Mouse (Mus musculus) gastrocnemius, adult 18-20 months (tissue): ENCODE results near the gene Ier3. TPM values are rescaled to one million over a fixed set of nuclear protein-coding genes. Genes with fewer than 3 reads are reported as not detected.

ENCODE experiments used
- DNase-seq: peaks from one replicate; pipeline ENCODE4 v3.0.0; 2021; ENCODE audit warnings: low spot score
- total RNA-seq, 2 experiments: library from RNA; stranded (reverse); gene quantifications; 2 replicates each; pipeline ENCODE4 v1.2.3; 2021

The Ier3 gene
- total RNA-seq, 2 experiments from 2014 or later, result 7.1 to 8.0 TPM

DNA sequence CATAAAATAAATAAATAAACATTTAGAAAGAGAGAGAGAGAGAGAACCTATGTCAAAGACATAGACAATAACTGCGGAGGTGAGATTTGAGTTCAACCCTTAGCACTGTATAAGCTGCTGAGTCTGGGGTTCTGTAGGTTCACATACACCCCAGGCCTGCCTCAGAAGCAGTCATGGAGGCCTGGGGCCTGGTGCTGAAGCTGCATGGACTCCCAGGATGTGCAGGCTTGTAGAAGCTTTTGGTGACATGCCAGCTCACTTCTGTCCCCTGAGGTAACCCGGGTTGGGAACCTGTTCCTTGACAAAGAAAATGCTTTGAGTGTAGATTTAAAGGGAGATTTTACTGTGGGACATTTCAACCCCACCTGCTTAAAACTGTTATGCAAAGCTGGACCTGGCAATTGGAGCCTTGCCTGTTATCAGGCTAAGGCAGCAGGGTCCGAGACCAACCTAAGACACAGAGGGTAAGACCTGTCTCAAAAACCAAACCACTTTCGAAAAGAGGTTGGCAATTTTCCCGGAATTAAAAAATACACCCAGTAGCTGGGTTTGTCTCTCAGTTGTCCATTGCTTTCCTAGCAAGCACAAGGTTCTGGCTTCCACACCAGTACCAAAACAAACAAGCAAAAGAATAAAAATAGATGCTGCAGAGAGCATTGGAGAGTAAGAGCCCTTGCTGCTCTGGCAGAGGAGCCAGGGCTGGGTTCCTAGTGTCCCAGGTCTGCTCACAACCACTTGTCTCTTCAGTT is 10.4 kb upstream of the Ier3 start:
- no peak for DNase-seq

DNA sequence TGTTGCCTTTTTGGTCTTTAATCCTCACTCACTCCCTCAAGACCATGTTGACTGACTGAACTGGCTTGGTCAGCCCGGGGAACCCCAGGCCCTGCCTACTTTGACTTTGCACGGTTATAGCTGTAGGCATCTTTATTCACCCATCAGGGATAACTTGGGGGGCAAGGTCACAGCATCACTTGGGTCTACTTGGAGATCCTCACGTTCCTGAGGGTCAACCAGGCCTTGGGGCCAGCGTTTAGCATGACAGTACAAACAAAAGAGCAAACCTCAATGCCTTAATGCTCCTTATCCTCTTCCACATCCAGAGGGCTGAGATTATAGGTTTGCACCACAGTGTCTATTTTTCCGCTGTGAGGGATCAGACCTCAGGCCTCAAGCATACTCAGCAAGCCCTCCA is 9.2 kb upstream of the Ier3 start:
- DNase-seq, result no peak

DNA sequence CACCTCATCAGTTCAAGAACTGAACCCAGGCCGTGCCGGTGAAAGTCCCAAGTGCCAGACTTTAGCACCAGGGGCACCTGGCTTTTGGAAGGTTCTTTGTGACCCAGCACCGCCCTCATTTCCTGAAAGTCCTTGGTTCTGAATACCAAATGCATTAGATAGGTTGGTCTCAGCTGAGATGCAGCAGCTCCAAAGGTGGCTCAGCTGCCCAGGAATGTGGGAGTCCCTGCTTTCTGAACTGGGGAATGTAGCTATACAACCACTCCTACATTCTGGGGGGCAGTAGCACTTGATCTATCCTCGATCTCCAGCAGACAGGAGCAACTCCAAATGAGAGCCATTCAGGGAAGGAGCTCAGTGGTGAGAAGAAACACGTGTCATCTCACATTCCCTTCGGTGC is 8.7 kb upstream of the Ier3 start:
- DNase-seq, result no peak

DNA sequence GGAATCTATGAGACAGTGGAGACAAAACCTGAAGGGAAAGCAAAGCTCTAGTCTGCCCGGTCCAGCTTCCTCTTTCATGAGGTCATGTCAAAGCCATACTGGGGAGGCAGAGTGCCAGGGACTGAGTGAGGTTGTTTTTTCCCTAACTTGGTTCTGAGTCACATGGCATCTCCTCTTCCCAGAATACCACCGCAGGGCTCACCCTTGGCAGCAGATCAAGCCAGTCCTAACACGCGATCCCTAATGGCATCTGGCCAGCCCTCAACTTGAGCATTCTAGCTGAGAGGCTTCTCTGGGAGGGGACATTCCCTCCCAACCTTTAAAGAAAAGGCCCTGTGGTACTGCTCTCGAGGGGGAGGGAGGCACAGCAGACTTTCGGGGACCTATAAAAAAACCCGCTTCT is 8.2 kb upstream of the Ier3 start:
- peak; percentile 97 for DNase-seq

DNA sequence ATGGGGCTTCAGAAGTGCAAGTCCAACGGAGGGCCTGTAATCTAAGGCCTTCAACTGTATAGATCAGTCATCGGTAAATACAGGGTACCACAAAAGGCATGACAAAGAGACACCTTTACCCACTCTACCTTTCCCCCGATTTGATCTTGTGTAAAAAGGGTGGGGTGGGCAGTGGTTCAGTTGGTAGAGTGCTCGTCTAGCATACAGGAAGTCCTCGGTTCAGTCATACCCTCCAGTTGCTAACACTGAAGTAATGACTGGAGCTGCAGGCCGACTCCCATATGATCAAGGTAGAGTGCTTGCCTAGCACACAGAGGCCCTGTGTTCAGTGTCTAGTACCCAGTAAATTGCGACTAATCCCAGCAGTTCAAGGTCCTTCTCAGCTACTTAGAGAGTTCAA is 7.8 kb upstream of the Ier3 start:
- no peak for DNase-seq

DNA sequence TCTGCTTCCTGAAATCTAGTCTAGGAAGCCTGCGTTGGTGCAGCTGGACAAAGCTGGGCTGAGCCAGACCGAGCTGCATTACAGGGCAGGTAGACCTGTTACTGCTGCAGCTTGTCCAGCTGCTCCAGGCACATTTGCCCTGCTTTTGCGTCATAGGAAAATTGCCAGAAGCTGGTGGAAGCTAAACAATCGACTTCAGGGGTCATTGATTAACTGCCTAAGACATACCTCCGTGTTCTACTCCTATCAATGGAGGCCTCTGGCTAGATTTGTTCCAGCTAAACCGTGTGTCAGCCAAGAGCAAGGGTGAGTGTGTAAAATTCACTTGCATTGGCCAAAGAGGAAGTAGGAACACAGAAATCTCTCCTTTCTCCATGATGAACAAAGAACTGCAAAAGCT is 6.8 kb upstream of the Ier3 start:
- DNase-seq, result no peak

DNA sequence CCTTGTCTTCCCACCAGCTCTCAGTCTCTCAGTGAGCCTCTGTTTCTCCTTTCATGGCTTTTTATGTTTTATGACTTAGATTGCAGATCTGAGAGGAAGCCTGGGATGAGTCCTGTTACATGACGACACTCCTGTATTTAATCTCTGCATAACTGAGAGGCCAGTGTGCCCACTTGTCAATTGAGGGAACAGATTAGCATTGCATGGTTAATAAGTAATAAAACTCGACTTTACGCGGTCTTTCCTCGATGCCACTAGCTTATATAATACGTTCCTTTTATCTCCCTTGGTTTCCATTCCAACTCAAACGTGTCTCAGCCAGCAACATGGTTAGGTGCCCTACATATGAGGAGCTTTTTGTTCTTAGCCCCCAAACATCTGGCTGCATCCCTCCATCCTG is 5.6 kb upstream of the Ier3 start:
- DNase-seq, result no peak

DNA sequence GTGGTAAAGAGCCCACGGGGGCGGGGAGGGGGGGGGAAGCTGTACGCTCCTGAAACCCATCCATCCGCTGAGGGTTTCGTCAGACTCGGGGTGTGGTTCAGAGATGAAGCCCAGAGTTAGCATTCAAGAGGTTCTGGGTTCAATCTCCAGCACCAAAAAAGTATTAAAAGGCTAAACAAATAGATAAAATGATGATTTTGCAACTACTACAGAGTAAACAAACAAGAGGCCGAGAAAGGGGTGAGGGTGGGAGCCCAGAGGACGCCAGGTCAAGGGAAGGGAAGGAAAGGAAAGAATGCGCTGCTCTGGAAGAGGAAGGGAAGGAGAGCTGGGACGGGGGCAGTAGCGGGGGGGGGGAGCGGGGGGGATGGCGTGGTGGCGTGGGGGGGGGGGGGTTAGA is 4.8 kb upstream of the Ier3 start:
- no peak for DNase-seq

DNA sequence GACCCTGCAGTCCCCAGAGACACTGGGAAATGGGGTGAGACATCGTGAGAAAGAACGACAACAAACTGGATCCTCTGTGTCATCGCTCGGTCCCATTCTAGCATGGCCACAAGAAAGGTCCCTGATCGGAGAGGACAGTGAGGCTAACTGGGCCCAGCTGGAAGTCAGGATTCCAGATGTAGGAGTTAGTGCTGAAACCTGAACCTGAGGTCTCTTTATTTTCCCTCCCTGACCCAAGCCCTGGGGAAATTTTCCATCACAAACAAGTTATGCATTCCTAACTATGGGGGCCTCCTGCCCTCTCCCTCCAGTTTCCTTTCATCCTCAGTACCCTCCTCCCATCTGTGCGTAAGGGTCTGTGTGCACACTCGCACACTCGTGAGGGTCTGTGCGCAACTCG is 4.3 kb upstream of the Ier3 start:
- DNase-seq, result no peak

DNA sequence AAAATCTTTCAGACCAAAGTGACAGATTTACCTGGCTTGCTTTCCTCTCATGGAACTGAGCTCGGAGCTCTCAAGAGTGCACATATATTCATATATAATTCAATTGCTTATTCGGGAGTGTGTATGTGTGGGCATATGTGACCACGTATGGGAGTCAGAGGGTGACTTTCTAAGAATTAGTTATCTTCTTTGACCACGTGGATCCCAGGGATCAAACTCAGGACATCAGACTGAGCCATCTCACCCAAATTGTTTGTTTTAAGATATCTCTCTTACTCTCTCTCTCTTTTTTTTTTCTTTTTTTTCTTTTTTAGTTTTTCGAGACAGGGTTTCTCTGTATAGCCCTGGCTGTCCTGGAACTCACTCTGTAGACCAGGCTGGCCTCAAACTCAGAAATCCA is 1.4 kb upstream of the Ier3 start:
- DNase-seq, result no peak

DNA sequence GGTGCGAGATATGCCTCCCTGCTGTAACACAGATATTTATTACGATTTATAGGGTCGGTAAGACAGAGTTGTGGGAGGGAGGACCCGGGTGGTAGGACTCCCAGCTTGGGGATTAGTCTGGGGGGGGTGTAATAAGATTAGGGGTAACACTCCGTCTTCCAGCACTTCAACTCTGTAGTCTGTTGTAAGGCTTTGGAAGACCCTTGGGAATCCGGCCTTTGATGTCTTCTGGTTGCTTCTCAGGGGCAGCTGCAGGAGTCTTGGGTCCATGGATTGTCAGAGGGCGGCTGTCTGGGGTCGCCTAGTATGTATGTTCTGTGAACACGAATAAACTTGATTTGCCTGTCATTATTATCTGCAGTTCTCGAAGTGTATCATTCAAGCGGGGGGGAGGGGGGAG is 1.1 kb downstream of the Ier3 start:
- DNase-seq, result no peak

DNA sequence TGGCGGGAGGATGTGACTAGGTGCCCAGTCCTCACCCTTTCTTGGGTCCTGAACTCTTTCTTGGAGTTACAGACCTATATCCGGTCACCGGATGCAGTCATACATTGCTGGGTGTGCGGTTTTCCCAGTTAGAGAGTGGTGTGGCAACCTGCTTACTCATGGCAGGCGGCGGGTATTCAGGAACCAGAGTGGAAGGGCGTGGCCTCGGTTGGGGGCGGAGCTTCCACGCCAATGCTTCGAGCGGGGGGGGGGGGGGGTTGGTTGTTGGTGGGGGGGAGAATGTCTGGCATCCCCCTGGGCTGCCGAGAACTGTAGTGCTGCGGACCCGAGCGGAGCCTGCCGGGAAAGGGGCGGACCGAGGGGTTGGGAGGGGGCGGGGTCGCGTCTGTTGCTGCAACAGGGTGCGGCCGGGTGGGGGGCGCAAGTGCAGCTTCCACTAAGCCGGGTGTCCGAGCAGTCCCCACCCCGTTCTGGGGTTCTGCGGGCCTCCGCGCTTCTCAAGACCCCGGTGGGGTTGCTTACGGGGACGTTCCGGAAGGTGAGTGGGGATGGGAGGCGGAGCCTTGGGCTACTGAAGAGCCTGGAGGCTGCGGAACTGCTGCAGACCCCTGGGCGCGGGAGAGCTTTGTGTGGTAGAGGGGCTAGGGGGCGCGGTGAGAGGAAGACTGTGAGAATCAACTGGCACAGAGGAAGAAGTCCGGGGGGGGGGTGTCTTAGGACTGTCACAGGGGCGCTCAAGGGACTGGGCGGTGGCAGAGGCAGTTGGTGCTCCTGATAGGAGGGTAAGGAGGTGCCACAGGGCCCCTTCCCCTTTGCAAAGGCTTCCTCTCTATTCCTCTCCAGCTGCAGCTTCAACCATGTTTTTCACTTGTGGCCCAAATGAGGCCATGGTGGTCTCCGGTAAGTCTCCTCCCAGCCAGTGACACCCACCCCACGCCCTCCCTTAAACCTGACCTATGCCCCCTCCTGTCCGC is 1.8 kb downstream of the Ier3 start, which contains the start of gene Flot1:
Flot1 (plus strand) TSS at position 267 of the 974 bp plus-strand sequence.
- DNase-seq, result peak; percentile 91

DNA sequence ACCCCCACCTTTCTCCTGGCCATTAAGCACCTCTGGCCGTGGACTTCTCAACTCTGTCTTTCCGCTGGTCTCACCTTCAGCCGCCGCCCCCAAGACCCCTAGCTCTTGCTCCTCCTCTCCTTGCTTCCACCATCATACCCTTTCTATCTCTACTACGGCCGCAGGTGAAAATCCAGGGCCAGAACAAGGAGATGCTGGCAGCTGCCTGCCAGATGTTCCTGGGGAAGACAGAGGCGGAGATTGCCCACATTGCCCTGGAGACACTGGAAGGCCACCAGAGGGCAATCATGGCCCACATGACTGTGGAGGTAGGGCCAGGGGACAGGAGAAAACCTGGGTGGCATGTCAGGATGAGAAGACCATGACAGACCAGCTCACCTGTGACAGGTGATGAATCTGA is 2.9 kb downstream of the Ier3 start:
- no peak for DNase-seq

DNA sequence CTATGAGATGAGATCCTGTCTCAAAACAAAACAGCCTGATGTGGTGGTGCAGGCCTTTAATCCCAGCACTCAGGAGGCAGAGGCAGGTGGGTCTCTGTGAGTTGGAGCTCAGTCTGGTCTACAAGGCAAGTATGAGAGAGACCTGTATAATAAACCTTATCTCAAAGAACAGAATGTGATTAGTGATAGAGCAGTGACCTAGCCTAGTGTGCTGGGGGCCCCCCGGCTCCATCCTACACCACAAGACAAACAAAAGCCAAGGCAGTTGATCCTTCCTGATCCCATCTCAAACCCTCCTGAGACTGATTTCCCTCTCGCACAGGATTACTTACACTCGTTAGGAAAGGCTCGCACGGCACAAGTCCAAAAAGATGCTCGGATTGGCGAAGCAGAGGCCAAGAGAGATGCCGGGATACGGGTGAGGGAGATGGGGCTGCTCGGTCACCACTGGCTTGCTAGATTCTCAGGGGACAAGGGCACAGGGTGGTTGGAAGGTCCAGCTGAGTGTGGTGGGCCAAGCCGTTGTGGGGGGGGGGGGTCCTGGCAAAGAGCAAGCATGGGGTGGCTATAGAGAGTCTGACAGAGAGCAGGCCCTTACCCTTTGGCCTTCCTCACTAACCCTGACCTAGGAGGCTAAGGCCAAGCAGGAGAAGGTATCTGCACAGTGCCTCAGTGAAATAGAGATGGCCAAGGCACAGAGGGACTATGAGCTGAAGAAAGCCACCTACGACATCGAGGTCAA is 3.8 kb downstream of the Ier3 start:
- DNase-seq, result no peak

DNA sequence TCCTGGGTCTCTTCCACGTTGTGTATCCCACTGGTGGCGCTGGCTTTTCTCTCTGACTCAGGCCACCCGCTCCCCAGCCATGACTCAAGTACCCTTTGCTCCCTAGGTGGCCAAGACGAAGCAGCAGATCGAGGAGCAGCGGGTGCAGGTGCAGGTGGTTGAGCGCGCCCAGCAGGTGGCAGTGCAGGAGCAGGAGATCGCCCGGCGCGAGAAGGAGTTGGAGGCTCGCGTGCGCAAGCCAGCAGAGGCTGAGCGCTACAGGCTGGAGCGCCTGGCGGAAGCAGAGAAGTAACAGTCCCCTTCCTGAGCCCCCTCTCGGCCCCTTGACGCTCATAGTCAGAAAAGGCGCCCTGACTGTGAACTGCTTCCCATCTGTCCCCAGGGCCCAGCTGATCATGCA is 8.3 kb downstream of the Ier3 start:
- peak; percentile 80 for DNase-seq

DNA sequence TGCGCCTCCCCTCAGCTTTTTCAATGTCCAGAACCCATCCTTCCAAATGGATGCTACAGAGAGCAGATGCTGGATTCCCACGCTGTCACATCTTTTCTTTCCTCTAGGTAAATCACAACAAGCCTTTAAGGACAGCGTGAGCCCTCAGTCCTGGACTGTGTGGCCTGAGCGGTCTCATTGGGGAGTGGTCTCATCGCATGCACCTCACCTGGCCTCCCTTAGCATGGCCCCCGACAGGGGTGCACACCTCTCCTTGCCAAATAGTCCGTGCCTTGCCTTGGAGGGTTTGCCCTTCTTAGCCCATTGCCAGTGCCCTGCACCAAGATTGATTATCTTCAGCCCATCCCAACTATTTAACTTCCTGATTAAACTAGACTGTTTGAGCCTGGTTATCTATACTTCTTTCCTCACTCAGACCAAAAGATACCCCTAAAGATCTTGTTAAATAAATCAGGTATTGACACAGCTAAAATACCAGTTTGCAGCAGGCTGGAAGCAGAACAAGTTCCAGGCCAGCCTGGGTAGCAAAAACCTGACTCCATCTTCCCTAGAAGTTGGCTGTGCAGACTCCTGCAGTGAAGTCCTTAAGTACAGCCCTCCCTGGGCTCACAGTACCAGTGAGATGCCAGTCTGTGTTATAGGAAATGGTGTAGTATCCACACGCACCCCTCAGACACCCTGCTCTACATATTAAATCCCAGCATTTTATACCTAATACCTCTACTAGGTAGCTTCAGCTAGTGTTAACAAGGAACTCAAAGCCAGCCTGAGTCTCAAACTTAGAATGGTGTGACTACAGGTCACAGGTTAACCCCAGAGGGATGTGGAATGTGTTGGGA is 11.1 kb downstream of the Ier3 start:
- no peak for DNase-seq

DNA sequence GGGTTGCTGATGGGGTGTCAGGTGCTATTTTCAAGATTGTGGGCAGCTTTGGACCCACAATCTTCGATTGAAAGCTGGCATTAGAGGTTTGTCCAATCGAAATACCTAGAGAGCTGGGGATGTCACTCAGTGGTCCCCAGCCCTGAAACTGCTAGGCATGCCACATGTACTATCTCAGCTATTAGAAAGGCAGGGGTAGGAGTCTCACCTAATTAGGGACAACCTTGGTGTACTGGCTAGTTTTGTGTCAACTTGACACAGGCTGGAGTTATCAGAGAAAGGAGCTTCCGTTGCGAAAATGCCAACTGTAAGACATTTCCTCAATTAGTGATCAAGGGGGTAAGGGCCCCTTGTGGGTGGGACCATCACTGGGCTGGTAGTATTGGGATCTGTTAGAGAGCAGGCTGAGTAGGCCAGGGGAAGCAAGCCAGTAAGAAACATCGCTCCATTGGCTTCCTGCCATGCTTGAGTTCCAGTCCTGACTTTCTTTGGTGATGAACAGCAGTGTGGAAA is 11.8 kb downstream of the Ier3 start:
- DNase-seq, result no peak

DNA sequence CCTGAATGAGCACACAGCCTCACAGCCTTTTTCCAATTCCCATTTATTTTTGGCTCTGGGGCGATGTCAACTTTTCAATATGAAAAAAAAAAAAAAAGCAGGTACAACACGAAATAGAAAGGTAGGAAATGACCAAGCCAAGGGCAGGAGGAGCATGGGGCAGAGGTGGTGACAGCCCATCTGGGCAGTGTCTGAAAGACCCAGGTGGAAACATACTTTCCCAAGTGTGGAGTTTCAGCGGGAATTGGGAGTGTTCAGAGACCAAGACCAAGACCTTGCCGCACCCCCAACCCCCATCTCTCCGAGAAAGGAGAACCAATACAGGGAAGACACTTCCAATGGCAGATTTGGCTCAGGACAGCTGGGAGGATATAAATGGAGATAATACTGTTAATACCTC is 12.4 kb downstream of the Ier3 start:
- no peak for DNase-seq

DNA sequence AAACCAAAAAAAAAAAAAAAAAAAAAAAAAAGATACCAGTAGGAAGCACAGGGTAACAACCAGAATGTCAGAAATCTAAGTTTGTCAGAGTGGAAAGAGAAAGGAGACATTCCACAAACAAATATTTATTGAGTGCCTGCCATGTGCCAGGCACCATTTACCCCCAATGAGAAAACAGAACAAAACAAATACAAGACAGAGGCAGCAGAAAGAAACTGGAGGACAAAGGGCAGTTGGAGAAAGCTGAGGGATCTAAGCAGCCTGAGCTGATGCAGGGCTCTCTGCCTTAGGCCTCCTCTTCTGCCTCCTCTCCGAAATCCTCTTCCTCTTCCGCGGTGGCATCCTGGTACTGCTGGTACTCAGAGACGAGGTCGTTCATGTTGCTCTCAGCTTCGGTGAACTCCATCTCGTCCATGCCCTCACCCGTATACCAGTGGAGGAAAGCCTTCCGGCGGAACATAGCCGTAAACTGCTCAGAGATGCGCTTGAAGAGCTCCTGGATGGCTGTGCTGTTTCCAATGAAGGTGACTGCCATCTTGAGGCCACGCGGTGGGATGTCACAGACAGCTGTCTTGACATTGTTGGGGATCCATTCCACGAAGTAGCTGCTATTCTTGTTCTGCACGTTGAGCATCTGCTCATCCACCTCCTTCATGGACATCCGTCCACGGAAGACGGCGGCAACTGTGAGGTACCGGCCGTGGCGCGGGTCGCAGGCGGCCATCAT is 13.4 kb downstream of the Ier3 start:
- no peak for DNase-seq
